11 mouse cellular contexts compared by ENCODE assay signal in the genomic region with DNA sequence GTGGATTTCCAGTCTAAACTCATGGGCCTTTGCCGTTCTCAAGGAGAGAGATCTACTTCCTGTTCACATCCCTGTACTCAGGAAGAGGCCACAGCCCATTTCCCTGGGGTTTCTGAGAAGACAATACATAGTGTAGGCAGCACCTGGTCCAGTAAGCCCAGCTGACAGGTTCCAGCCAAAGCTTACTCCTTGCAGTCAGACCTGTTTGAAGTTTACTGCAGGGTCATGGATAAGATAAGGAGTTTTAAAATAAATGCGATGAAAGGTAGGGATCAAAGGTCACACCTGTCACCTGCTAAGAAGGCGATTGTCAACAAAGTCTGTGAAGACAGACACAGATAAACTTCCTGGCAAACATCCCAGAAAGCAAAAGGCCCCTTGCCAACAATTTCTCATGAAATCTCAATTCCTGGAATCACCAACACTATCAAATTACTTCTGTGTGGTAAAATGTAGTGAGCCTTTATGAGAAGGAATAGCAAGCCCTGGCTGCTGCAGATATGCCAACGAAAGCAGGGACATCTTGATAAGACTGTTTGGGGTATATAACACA.
A peak's percentile ranks its signal among the peaks of the same experiment; 100 is the strongest.
DNase-seq lines count a peak whose midpoint lies in the region; ATAC-seq and TF ChIP-seq lines count a peak whose summit lies in the region.
"Had no signal": no experiment of that assay in that cellular context is flagged by ENCODE, and none has a peak within 500 bp of the region (broad histone marks: within the 10 kb centered on the region; RNA-seq: fewer than 3 reads in every experiment).

No protein-coding gene starts in this region.

- no peak overlapping the region for H3K4me3 ChIP-seq in gastrocnemius, adult 2 months
- no peak overlapping the region for H3K4me3 ChIP-seq in embryonic facial prominence, embryonic 14.5 days (ENCODE audit: low read depth, low read length)
- H3K4me3 ChIP-seq in forebrain, embryonic 10.5 days = no peak overlapping the region
- H3K4me3 ChIP-seq: hindbrain, embryonic 10.5 days had no signal

- no peaks in the 10 kb centered on the region for H3K9me3 ChIP-seq in embryonic facial prominence, embryonic 14.5 days (ENCODE audit: control insufficient read depth, low read length)
- no peaks in the 10 kb centered on the region for H3K9me3 ChIP-seq in forebrain, embryonic 10.5 days
- H3K9me3 ChIP-seq: hindbrain, embryonic 10.5 days had no signal

- no peaks in the 10 kb centered on the region; the same call in 1 of the 2 replicates for H3K4me1 ChIP-seq in embryonic facial prominence, embryonic 14.5 days (ENCODE audit: control insufficient read depth, insufficient read depth, low read length)
- H3K4me1 ChIP-seq in forebrain, embryonic 10.5 days = no peaks in the 10 kb centered on the region
- H3K4me1 ChIP-seq: hindbrain, embryonic 10.5 days had no signal

- no peak overlapping the region for H3K9ac ChIP-seq in embryonic facial prominence, embryonic 14.5 days (ENCODE audit: low read depth, low read length)

- peak; percentile 85 for ATAC-seq in embryonic facial prominence, embryonic 14.5 days (ENCODE audit: low read depth)
- no peak for ATAC-seq in activated CD4-positive, CD25-positive, alpha-beta regulatory T cell, adult 4 months
- no peak for ATAC-seq in megakaryocyte, adult 5-6 weeks (ENCODE audit: poor library complexity, severe bottlenecking)

- 35% methylated on average over 4 of the region's 4 CpGs for WGBS in embryonic facial prominence, embryonic 14.5 days
- 85% methylated on average over 4 of the region's 4 CpGs for WGBS in forebrain, embryonic 10.5 days

- H3K4me2 ChIP-seq in embryonic facial prominence, embryonic 14.5 days (ENCODE audit: low read depth, low read length) = no peak overlapping the region

- no peaks in the 10 kb centered on the region for H3K27me3 ChIP-seq in embryonic facial prominence, embryonic 14.5 days (replicated peaks; ENCODE audit: control insufficient read depth, insufficient read depth, low read length)
- no peaks in the 10 kb centered on the region for H3K27me3 ChIP-seq in forebrain, embryonic 10.5 days (ENCODE audit: poor library complexity, severe bottlenecking)
- H3K27me3 ChIP-seq: CH12.LX had no signal

- H3K27ac ChIP-seq in gastrocnemius, adult 2 months = 0 out of 2 replicates have a peak overlapping the region, but pooled peaks have one; percentile 40
- peak overlapping the region; percentile 6; the same call in 1 of the 2 replicates for H3K27ac ChIP-seq in embryonic facial prominence, embryonic 14.5 days (replicated peaks; ENCODE audit: low read depth, low read length)
- H3K27ac ChIP-seq in forebrain, embryonic 10.5 days = no peak overlapping the region
- H3K27ac ChIP-seq: hindbrain, embryonic 10.5 days had no signal

- TF ChIP-seq CTCF in gastrocnemius, adult 2 months (IDR thresholded peaks at IDR 0.05) = no peak

- intact Hi-C loops in gastrocnemius, adult 2 months (cut with DNase I) = no loop called here
- intact Hi-C loops in gastrocnemius, postnatal 14 days (cut with DNase I; ENCODE audit: low total_unique reads) = no loop called here

- no peaks in the 10 kb centered on the region for H3K36me3 ChIP-seq in embryonic facial prominence, embryonic 14.5 days (ENCODE audit: control insufficient read depth, insufficient read depth, low read length)
- no peaks in the 10 kb centered on the region for H3K36me3 ChIP-seq in forebrain, embryonic 10.5 days (replicated peaks)
- H3K36me3 ChIP-seq: hindbrain, embryonic 10.5 days had no signal

- no peak for DNase-seq in gastrocnemius, adult 2 months
- no peak for DNase-seq in gastrocnemius, postnatal 14 days
- peak; percentile 67 for DNase-seq in 3T3-L1 (ENCODE audit: low read depth, low spot score)
- DNase-seq in embryonic facial prominence, embryonic 14.5 days (ENCODE audit: low spot score) = peak; percentile 78
- DNase-seq in heart, postnatal 4 days = peak; percentile 79
- no peak for DNase-seq in forebrain, embryonic 10.5 days (ENCODE audit: extremely low spot score, low spot score)
- DNase-seq: right cerebral cortex, postnatal 4 days had no signal

Comparison
In these comparisons a context has a peak if more than half of its experiments do, and no peak if none do; other contexts are left out.
1. DNase-seq: peak in 3T3-L1 (single experiment), embryonic facial prominence, embryonic 14.5 days (single experiment) and heart, postnatal 4 days (single experiment); none in gastrocnemius, adult 2 months (single experiment), gastrocnemius, postnatal 14 days (single experiment) and forebrain, embryonic 10.5 days (single experiment).